Mouse (Mus musculus): ENCODE measurements at regions not wholly inside any gene's neighbourhood (a gene's known extent, or its start where the extent isn't known, plus 50 kb on each side); places are given as distances from the start of the nearest gene placed in this dataset.
A peak's percentile ranks its signal among the peaks of the same experiment; 100 is the strongest.

GRCm38 (mm10) chr3:6675354-6675753, 55.1 kb upstream of the 1700008P02Rik start:
- DNase-seq: peak in 1 of 2 experiments; percentile 29

All from kidney, postnatal 36 days (tissue).